Comparison of ENCODE assay signal across 9 mouse cellular contexts in the genomic region with DNA sequence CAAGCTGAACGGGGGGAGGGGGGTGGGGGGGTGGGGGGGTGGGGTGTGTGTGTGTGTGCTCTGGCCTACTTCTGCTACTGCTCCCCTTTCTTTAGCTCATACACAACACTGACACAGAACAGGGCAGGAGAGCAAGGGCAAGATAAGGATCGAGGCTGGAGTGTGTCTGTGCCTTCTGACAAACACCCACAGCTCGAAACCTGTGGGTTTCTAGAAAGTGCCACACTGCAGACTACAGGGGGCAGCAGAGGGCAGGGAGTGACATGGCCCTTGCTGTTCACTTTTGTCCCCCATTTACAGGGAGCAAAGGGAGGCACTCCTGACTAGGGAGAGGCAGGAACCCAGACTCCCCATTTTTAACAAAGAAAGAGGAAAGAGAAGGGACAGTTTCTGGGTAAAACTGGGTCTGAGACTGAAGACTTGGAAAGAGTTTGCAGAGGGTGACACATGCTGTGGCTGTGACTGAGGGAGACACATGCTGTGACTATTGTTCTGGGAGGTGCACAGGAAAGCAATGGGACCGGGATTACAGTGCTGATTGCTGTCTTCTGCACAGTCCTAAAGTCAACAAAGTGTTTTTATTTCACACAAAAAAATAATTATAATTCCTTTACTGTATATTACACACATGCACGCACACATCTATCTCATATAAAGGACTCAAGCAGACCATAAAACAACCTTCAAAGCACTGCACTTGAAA. TPM values are rescaled to one million over a fixed set of nuclear protein-coding genes. Genes with fewer than 3 reads are reported as not detected.
DNase-seq lines count a peak whose midpoint lies in the region; ATAC-seq lines count a peak whose summit lies in the region.
"Had no signal": no experiment of that assay in that cellular context is flagged by ENCODE, and none has a peak within 500 bp of the region (broad histone marks: within the 10 kb centered on the region; RNA-seq: fewer than 3 reads in every experiment).

No protein-coding gene starts in this region.

- H3K36me3 ChIP-seq in neural tube, embryonic 15.5 days: peaks cover 7% of the 10 kb centered on the region; the same call in 1 of the 2 replicates
- H3K36me3 ChIP-seq in intestine, embryonic 15.5 days: no peaks in the 10 kb centered on the region
- no peaks in the 10 kb centered on the region for H3K36me3 ChIP-seq in lung, embryonic 16.5 days (ENCODE audit: control insufficient read depth, insufficient read depth, low read length)

- no peak overlapping the region for H3K4me3 ChIP-seq in neural tube, embryonic 15.5 days (replicated peaks)
- H3K4me3 ChIP-seq in intestine, embryonic 15.5 days (replicated peaks): no peak overlapping the region
- H3K4me3 ChIP-seq in lung, embryonic 16.5 days (ENCODE audit: low read length): no peak overlapping the region
- H3K4me3 ChIP-seq: neural tube, embryonic 13.5 days had no signal

- peak; percentile 42 for DNase-seq in neural tube, embryonic 10.5 days (ENCODE audit: extremely low spot score, low spot score)
- DNase-seq in embryo, embryonic 9.5 days (ENCODE audit: extremely low spot score): peak; percentile 45
- DNase-seq in retina, postnatal 1 day: peak; percentile 74

- no peak for ATAC-seq in neural tube, embryonic 15.5 days (ENCODE audit: low FRiP score)
- peak; percentile 83 for ATAC-seq in activated CD4-positive, CD25-positive, alpha-beta regulatory T cell, adult 4 months
- peak; percentile 55; the same call in 1 of the 2 replicates for ATAC-seq in intestine, embryonic 15.5 days
- ATAC-seq in lung, embryonic 16.5 days (ENCODE audit: low read depth): peak; percentile 36; the same call in 1 of the 2 replicates
- ATAC-seq in erythroblast, adult 5-6 weeks (replicated peaks; ENCODE audit: low FRiP score, poor library complexity, severe bottlenecking): no peak

- H3K4me2 ChIP-seq in neural tube, embryonic 15.5 days: no peak overlapping the region
- no peak overlapping the region for H3K4me2 ChIP-seq in intestine, embryonic 15.5 days (replicated peaks)
- no peak overlapping the region for H3K4me2 ChIP-seq in lung, embryonic 16.5 days (ENCODE audit: low read depth, low read length)
- H3K4me2 ChIP-seq: neural tube, embryonic 13.5 days had no signal

- peaks cover 7% of the 10 kb centered on the region for H3K4me1 ChIP-seq in neural tube, embryonic 15.5 days
- H3K4me1 ChIP-seq in intestine, embryonic 15.5 days (replicated peaks): no peaks in the 10 kb centered on the region
- peaks cover 9% of the 10 kb centered on the region for H3K4me1 ChIP-seq in lung, embryonic 16.5 days (replicated peaks; ENCODE audit: control insufficient read depth, insufficient read depth, low read length)
- H3K4me1 ChIP-seq: neural tube, embryonic 13.5 days had no signal

- H3K27ac ChIP-seq in neural tube, embryonic 15.5 days (replicated peaks): no peak overlapping the region
- no peak overlapping the region for H3K27ac ChIP-seq in intestine, embryonic 15.5 days
- H3K27ac ChIP-seq in lung, embryonic 16.5 days (ENCODE audit: low read length): no peak overlapping the region
- H3K27ac ChIP-seq: neural tube, embryonic 13.5 days had no signal

- H3K9ac ChIP-seq in neural tube, embryonic 15.5 days (replicated peaks): no peak overlapping the region
- H3K9ac ChIP-seq in intestine, embryonic 15.5 days: no peak overlapping the region
- no peak overlapping the region for H3K9ac ChIP-seq in lung, embryonic 16.5 days (ENCODE audit: low read length)
- H3K9ac ChIP-seq: neural tube, embryonic 13.5 days had no signal

- no peaks in the 10 kb centered on the region for H3K9me3 ChIP-seq in neural tube, embryonic 15.5 days (replicated peaks)
- no peaks in the 10 kb centered on the region for H3K9me3 ChIP-seq in intestine, embryonic 15.5 days
- no peaks in the 10 kb centered on the region for H3K9me3 ChIP-seq in lung, embryonic 16.5 days (ENCODE audit: control insufficient read depth, low read length)
- H3K9me3 ChIP-seq: neural tube, embryonic 13.5 days had no signal

- H3K27me3 ChIP-seq in neural tube, embryonic 15.5 days (replicated peaks): no peaks in the 10 kb centered on the region
- H3K27me3 ChIP-seq in intestine, embryonic 15.5 days (replicated peaks): no peaks in the 10 kb centered on the region
- H3K27me3 ChIP-seq in lung, embryonic 16.5 days (ENCODE audit: control insufficient read depth, insufficient read depth, low read depth, low read length): no peaks in the 10 kb centered on the region
- H3K27me3 ChIP-seq: neural tube, embryonic 13.5 days had no signal

- 55% methylated on average over 5 of the region's 5 CpGs for WGBS in neural tube, embryonic 15.5 days
- WGBS in intestine, embryonic 15.5 days: 49% methylated on average over 5 of the region's 5 CpGs
- whole genome bisulfite sequencing in lung, embryonic 16.5 days: 60% methylated on average over 4 of the region's 5 CpGs

RNA-seq across cellular contexts. Expression of a gene that starts 16.1 kb away (rescaled TPM):
- 138 and 164 TPM in 2 replicates for polyA plus RNA-seq in neural tube, embryonic 15.5 days (2015; fragmentation: Nextera tagmentation; extraction: Ambion mirVana)
- 10 to 100 TPM; 27.2 to 27.5 TPM for polyA plus RNA-seq in activated CD4-positive, CD25-positive, alpha-beta regulatory T cell, adult 4 months (2017; shearing (Covaris generic))
- 39.9 and 44.4 TPM in 2 replicates for polyA plus RNA-seq in intestine, embryonic 15.5 days (2015; fragmentation: Nextera tagmentation; extraction: Ambion mirVana)
- polyA plus RNA-seq in lung, embryonic 16.5 days (2015; fragmentation: Nextera tagmentation; extraction: Ambion mirVana): 23.0 and 27.3 TPM in 2 replicates
- 0.42 and 0.77 TPM in 2 replicates for total RNA-seq in erythroblast, adult 5-6 weeks (2015; ENCODE audit: low replicate concordance)
- total RNA-seq in erythroblast, adult 5-6 weeks (2017; ENCODE audit: low replicate concordance): 0.42 and 1.3 TPM in 2 replicates

Comparison
In these comparisons a context has a peak if more than half of its experiments do, and no peak if none do; other contexts are left out.
1. ATAC-seq: peak in activated CD4-positive, CD25-positive, alpha-beta regulatory T cell, adult 4 months (single experiment), intestine, embryonic 15.5 days (single experiment) and lung, embryonic 16.5 days (single experiment); none in neural tube, embryonic 15.5 days (single experiment) and erythroblast, adult 5-6 weeks (single experiment).
2. Peak in every context shown above with its lines, with median percentiles within 50 percentile points of each other: DNase-seq.